Mouse (Mus musculus) stomach, embryonic 14.5 days (tissue): ENCODE data around the gene Baiap2. TPM values are rescaled to one million over a fixed set of nuclear protein-coding genes. Genes with fewer than 3 reads are reported as not detected.

Experiments used
- ATAC-seq: fragments of 200-750 bp; cut with Nextera tagmentation; 2 replicates; pipeline ENCODE4 v1.8.0; 2017; ENCODE audit warnings: low read depth, moderate TSS enrichment; ENCODE audit not compliant: insufficient number of reproducible peaks, insufficient read depth, low FRiP score
- H3K27ac ChIP-seq: fragments of 300-500 bp; sonication (generic); 2 replicates; pipeline ENCODE4 v1.5.1; 2014; ENCODE audit warnings: mild to moderate bottlenecking, low read length, moderate library complexity, mixed read lengths
- H3K27me3 ChIP-seq: fragments of 300-500 bp; sonication (generic); 2 replicates; pipeline ENCODE4 v1.6.1; 2014; ENCODE audit warnings: low read length, control low read depth, mixed read lengths; ENCODE audit not compliant: control insufficient read depth, insufficient read depth
- H3K36me3 ChIP-seq: fragments of 300-500 bp; sonication (generic); 2 replicates; pipeline ENCODE4 v1.6.1; 2014; ENCODE audit warnings: mild to moderate bottlenecking, control low read depth, low read length, moderate library complexity, mixed read lengths; ENCODE audit not compliant: control insufficient read depth, insufficient read depth
- H3K4me1 ChIP-seq: fragments of 300-500 bp; sonication (generic); 2 replicates; pipeline ENCODE4 v1.6.1; 2014; ENCODE audit warnings: low read length, control low read depth, mixed read lengths; ENCODE audit not compliant: control insufficient read depth, insufficient read depth
- H3K4me2 ChIP-seq: fragments of 300-500 bp; sonication (generic); replicated peaks from 2 replicates; pipeline ENCODE4 v1.6.1; 2014; ENCODE audit warnings: low read depth, low read length, control low read depth
- H3K4me3 ChIP-seq: fragments of 300-500 bp; sonication (generic); 2 replicates; pipeline ENCODE4 v1.5.1; 2014; ENCODE audit warnings: low read depth, low read length, control low read depth
- H3K9ac ChIP-seq: fragments of 300-500 bp; sonication (generic); replicated peaks from 2 replicates; pipeline ENCODE4 v1.6.1; 2014; ENCODE audit warnings: low read depth, mild to moderate bottlenecking, control low read depth, low read length, moderate library complexity, mixed read lengths
- H3K9me3 ChIP-seq: fragments of 300-500 bp; sonication (generic); 2 replicates; pipeline ENCODE4 v1.6.1; 2016; ENCODE audit warnings: low read depth, low read length, control low read depth; ENCODE audit not compliant: control insufficient read depth
- WGBS: fragments of 180-500 bp; shearing (Covaris S2); extraction: QIAGEN DNeasy Blood & Tissue Kit; methylation state at CpG from one replicate; pipeline ENCODE4 v1.1.7; 2014; 5-methylcytosine and 5-hydroxymethylcytosine counted together
- polyA plus RNA-seq: library from polyadenylated mRNA; unstranded; fragments of >200 nt; fragmentation: Nextera tagmentation; extraction: Ambion mirVana; gene quantifications from 2 replicates; pipeline ENCODE4 v1.2.1, GENCODE M21; 2014

The Baiap2 gene
- polyA plus RNA-seq, 1 experiment from 2014 or later = 28.0 TPM

GRCm38 (mm10) chr11:120030145-120030901, 87.8 kb downstream of the Baiap2 start:
- peaks cover 22% of the 10 kb centered on the region for H3K4me1 ChIP-seq
- no peaks in the 10 kb centered on the region for H3K27me3 ChIP-seq
- no peaks in the 10 kb centered on the region for H3K36me3 ChIP-seq
- H3K4me3 ChIP-seq = no peak overlapping the region
- no peaks in the 10 kb centered on the region for H3K9me3 ChIP-seq
- no peak overlapping the region for H3K9ac ChIP-seq
- H3K27ac ChIP-seq = no peak overlapping the region
- no peak overlapping the region for H3K4me2 ChIP-seq
- no peak for ATAC-seq
- whole genome bisulfite sequencing = 34% methylated on average over 10 of the region's 10 CpGs

- no peaks in the 10 kb centered on the region for H3K9me3 ChIP-seq
- no peak overlapping the region for H3K4me3 ChIP-seq
- no peak overlapping the region for H3K27ac ChIP-seq
- peaks cover 22% of the 10 kb centered on the region for H3K4me1 ChIP-seq
- ATAC-seq = no peak
- WGBS = 27% methylated on average over 8 of the region's 8 CpGs
- H3K9ac ChIP-seq = no peak overlapping the region
- no peaks in the 10 kb centered on the region for H3K36me3 ChIP-seq
- H3K27me3 ChIP-seq = no peaks in the 10 kb centered on the region
- no peak overlapping the region for H3K4me2 ChIP-seq
These were observed 89.5 kb downstream of the Baiap2 start for GRCm38 (mm10) chr11:120032052-120032451.

GRCm38 (mm10) chr11:120033473-120033872, 90.9 kb downstream of the Baiap2 start:
- H3K4me1 ChIP-seq = peaks cover 16% of the 10 kb centered on the region
- no peak overlapping the region for H3K4me2 ChIP-seq
- peak overlapping the region; percentile 33; the same call in 1 of the 2 replicates for H3K27ac ChIP-seq
- H3K36me3 ChIP-seq = no peaks in the 10 kb centered on the region
- H3K4me3 ChIP-seq = no peak overlapping the region
- 60% methylated on average over 3 of the region's 3 CpGs for WGBS
- H3K27me3 ChIP-seq = no peaks in the 10 kb centered on the region
- H3K9me3 ChIP-seq = no peaks in the 10 kb centered on the region
- ATAC-seq = no peak
- no peak overlapping the region for H3K9ac ChIP-seq

GRCm38 (mm10) chr11:120034306-120034705, 91.7 kb downstream of the Baiap2 start:
- H3K9me3 ChIP-seq = no peaks in the 10 kb centered on the region
- no peaks in the 10 kb centered on the region for H3K36me3 ChIP-seq
- no peaks in the 10 kb centered on the region for H3K27me3 ChIP-seq
- H3K9ac ChIP-seq = no peak overlapping the region
- peak overlapping the region; percentile 33; the same call in 1 of the 2 replicates for H3K27ac ChIP-seq
- no peak overlapping the region for H3K4me3 ChIP-seq
- ATAC-seq = no peak
- 30% methylated on average over 3 of the region's 3 CpGs for WGBS
- no peak overlapping the region for H3K4me2 ChIP-seq
- H3K4me1 ChIP-seq = peaks cover 13% of the 10 kb centered on the region

GRCm38 (mm10) chr11:120034762-120035161, 92.2 kb downstream of the Baiap2 start:
- Histone ChIP-seq H3K4me3 (no peak overlapping the region), H3K9me3 (no peaks in the 10 kb centered on the region), H3K27ac (no peak overlapping the region), H3K27me3 (no peaks in the 10 kb centered on the region), H3K9ac (no peak overlapping the region), H3K36me3 (no peaks in the 10 kb centered on the region), H3K4me2 (no peak overlapping the region), H3K4me1 (peaks cover 16% of the 10 kb centered on the region)
- ATAC-seq = no peak
- WGBS = 61% methylated on average over 5 of the region's 5 CpGs

- H3K4me1 ChIP-seq = 0 out of 2 replicates have a peak, but pooled peaks cover 3% of the 10 kb centered on the region
- H3K27me3 ChIP-seq = no peaks in the 10 kb centered on the region
- no peak overlapping the region for H3K4me2 ChIP-seq
- 43% methylated on average over 4 of the region's 4 CpGs for WGBS
- H3K36me3 ChIP-seq = no peaks in the 10 kb centered on the region
- H3K4me3 ChIP-seq = no peak overlapping the region
- no peaks in the 10 kb centered on the region for H3K9me3 ChIP-seq
- H3K9ac ChIP-seq = no peak overlapping the region
- no peak overlapping the region; the same call in 1 of the 2 replicates for H3K27ac ChIP-seq
- ATAC-seq = no peak
These were observed 97.0 kb downstream of the Baiap2 start for GRCm38 (mm10) chr11:120039581-120039980.

- Histone ChIP-seq H3K27me3 (no peaks in the 10 kb centered on the region), H3K27ac (peak overlapping the region; percentile 21; the same call in 1 of the 2 replicates), H3K4me1 (0 out of 2 replicates have a peak, but pooled peaks cover 3% of the 10 kb centered on the region), H3K9ac (no peak overlapping the region), H3K36me3 (no peaks in the 10 kb centered on the region), H3K4me2 (no peak overlapping the region), H3K9me3 (no peaks in the 10 kb centered on the region), H3K4me3 (no peak overlapping the region)
- 60% methylated on average over 8 of the region's 8 CpGs for WGBS
- ATAC-seq = no peak
These were observed 97.9 kb downstream of the Baiap2 start for GRCm38 (mm10) chr11:120040440-120040839.

GRCm38 (mm10) chr11:120041191-120042123, 98.9 kb downstream of the Baiap2 start:
- Histone ChIP-seq H3K4me3 (no peak overlapping the region), H3K9ac (no peak overlapping the region), H3K27me3 (no peaks in the 10 kb centered on the region), H3K4me1 (peaks cover 11% of the 10 kb centered on the region), H3K4me2 (no peak overlapping the region), H3K9me3 (no peaks in the 10 kb centered on the region), H3K36me3 (no peaks in the 10 kb centered on the region), H3K27ac (peak overlapping the region; percentile 48; the same call in 1 of the 2 replicates)
- no peak for ATAC-seq
- WGBS = 61% methylated on average over 13 of the region's 13 CpGs
